Mouse (Mus musculus) kidney, postnatal 25 days (tissue): ENCODE measurements at regions not wholly inside any gene's neighbourhood (a gene's known extent, or its start where the extent isn't known, plus 50 kb on each side); places are given as distances from the start of the nearest gene placed in this dataset.

Experiments
- DNase-seq, 2 experiments: peaks; one replicate each; pipeline ENCODE4 v3.0.0; 2021; ENCODE audit warnings: mixed read lengths in 2 of 2

- DNase-seq, result no peak
Observed at GRCm38 (mm10) chr1:181302151-181302550, 50.3 kb upstream of the Cnih3 start.
